Mouse (Mus musculus): ENCODE measurements at regions not wholly inside any gene's neighbourhood (a gene's known extent, or its start where the extent isn't known, plus 50 kb on each side); places are given as distances from the start of the nearest gene placed in this dataset.
"Not testable (repeated sequence)": the region's sequence is repeated elsewhere in the genome, so short reads cannot be mapped to it uniquely, and the experiment has no call there.

DNA sequence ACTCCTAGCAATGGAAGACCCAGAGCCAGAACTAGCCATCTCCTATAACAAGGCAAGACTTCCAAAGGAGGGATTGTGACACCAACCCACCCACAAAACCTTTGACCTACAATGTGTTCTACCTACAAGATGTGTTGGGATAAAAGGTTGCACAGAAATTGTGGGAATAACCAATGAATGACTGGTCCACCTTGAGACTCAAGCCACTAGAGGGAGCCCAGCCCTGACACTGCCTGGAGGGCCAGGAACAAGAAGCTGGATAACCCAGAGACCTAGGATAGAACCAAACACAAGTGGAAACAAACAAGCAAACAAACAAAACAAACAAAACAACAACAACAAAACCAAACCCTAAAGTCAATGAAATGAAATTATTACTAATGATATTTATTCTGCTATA, 288.8 kb downstream of the Dchs2 start:
- DNase-seq (ENCODE audit: low spot score in 2 of 2), result no peak

DNA sequence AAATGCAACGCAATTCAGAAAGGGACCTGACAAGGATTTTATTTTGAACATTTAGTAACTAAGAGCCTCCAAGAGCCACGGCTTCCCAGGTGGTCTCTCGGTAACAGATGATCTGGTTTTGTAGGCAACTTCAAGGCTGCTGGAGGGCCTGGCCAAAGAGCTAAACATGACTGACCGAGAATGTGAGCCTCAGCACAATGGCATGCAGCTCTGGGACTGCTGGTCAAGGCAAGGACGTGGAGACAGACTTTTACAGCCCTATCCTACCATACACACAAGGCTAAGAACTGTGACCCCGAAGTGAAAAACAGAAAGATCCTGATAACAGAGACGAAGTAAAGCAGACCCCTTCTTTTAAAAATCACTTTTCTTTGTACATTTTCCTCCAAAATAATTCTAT, 296.5 kb downstream of the Dchs2 start:
- no peak for DNase-seq (ENCODE audit: low spot score in 2 of 2)

DNA sequence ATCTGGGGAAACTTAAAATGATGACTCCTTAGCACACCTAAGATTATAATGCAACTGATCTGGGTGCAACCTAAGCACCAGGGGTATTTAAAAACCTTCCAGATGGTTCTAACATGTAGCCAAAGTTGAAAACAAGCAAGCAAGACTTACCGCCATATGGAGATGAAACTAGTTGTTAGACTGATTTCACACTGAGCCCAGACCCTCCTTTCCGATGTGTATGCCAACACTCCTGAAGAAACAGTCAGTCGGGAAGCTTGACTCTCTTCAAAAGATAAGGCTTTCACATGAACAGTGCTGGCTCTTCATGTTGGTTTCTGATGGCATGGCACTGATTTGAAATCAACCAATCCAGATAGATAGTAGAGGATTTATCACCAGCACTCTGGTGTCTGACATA, 301.6 kb downstream of the Dchs2 start:
- DNase-seq (ENCODE audit: low spot score in 2 of 2), result no peak

DNA sequence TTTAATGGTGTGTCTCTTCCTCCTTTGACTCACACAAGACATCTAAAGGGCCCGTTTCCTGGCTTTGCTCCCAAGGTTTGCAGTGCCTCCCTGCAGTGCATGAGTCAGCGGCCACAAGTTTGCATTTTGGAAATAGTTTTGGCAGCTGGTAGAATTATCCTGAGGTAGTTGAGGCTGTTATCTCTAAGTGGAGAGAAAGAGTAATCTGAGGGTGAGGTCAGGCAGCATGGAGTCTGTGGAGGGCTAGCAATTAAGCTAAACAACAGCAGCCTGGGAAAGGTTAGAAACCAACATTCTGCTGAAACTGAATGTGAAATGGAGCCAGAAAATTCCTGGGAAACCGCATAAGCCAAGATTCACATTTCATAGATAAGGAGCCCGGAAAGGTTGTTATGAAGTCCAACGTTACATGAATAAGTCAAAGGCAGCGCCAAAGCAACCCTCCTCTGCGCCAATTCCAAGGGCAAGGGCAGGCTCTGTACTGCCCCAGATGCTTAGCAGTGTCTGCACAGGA, 318.5 kb downstream of the Dchs2 start:
- peak in 1 of 2 experiments; percentile 5 for DNase-seq (ENCODE audit: low spot score in 2 of 2)

DNA sequence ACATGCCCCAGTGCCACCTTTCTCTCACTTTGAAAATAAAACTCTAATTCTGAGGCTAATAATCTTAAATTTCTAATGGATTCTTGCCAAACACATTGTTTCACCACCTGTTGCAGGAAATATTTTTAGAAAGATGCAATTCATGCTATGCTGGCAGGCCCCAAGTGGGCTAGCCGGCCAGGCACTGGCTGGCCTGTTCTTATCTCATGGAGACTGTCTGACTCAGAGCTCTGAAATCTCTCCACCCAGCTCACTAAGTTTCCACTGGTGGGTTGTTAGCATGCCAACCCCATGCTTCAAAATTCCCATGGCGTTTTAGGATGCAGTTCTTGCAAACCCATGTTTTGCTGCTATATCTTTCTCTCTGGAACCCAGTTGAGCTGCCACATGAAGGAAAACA, 315.5 kb upstream of the Sfrp2 start:
- DNase-seq (ENCODE audit: low spot score in 2 of 2), result no peak

DNA sequence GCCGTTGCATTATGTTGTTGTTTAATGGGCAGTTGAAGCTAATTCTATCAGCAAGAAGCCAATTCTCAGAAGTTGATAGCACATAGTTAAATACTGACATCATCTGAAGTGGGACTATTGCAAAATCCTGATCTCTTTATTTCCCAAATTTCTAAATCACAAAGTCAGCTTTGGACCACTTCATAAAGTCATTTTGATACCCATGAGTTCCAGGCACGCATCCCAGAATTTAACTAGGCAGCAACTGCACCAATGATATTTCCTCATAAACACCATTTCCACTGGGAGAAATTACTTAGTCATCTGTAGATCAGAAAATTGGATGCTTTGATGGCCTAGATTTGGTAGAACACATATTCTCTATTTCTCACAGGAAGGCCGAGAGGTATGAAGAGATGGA, 314.8 kb upstream of the Sfrp2 start:
- no peak for DNase-seq (ENCODE audit: low spot score in 2 of 2)

DNA sequence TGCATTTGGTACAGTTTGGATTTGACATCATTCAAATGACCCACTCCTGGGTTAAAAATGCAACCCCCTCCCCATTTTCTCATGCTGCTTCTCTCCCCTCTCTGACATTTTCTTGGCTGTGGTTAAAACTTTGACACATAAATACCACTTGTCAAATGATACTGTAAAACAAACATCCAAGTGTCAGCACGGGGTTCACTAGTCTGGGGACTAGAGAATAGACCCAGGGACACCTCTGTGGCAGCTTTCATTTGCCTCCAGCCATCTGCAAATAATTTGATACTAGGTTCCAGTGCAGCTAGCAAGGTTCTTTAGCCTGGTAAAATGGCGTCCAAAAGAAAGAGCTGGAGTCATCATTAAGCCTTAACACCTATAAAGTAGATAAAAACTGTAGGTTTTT, 312.7 kb upstream of the Sfrp2 start:
- no peak for DNase-seq (ENCODE audit: low spot score in 2 of 2)

DNA sequence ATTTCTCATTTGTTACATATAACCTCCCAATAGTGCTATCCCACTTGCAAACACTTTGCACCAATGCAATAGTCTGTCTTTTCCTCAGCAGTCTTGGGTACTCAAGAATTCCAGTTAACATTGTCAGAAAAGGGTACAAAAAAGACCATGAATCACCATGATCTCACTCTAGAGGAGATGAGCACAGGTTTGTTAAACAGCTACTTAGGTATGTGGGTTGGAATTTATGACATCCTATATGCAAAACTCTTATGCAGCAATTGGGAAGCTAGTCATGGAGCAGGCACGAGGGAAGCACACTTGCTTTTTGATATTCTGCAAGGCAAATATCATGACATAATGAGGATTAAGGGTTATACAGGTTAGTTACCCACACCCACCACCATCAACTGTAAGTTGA, 307.7 kb upstream of the Sfrp2 start:
- DNase-seq (ENCODE audit: low spot score in 2 of 2), result no peak

DNA sequence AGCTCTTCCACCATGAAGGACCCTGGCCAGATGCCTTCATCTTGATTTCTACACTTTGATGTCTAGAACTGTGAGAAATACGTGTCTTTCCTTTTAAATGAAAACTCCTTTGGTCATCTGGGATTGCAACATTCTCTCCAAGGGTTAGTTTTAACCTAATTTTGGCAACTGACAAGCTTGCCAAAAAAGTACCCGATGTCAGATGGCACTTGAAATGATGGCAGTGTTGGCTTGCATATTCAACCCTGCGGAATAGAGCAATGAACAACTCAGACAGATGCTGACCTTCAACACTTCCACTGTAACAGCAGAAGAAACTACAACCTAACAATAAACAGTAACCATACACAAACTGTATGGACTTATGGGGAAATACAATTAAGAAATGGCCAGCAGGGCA, 286.9 kb upstream of the Sfrp2 start:
- no peak for DNase-seq (ENCODE audit: low spot score in 2 of 2)

DNA sequence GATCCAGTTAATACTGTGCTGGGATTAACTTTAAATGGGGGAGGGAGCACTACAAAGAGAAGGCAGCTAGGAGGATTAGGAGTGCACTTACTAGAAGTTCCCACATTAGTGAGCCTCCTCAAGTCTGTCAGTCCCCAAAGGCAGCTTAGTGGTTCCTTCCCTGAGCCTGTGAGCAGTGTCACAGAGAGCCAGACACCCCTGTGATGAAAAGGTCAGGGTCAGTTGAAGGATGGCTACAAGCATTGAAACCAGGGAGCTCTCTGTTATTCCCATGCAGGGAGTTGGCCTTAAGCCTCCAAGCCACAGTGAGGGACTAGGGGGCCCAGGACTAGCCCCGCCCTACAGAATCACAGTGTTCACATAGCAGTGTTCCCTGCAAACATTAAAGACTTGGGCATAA, 285.9 kb upstream of the Sfrp2 start:
- DNase-seq (ENCODE audit: low spot score in 2 of 2), result no peak

DNA sequence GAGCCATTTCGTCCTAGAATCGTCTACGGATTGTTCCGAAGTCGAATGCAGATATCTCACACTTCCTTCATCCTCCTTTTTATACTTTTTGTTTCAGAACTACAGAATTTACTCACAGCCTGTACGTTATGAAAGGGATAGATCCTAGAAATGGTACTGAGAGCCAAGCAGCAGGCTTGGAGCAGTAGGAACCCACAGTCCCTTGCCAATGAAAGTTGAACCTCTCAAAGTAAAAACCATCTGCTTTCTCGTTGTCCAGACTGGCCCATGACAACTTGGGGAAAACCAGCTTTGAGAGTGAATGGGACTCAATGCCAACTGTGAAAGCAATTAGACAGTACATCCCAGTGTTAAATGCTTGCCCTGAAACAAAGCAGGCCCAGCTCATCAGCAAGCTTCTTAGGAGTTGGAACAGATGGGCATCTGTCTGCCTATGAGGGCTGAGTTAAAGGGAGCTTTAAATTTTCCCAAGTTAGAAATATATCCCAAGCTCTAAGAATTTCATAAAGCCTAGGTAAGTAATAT, 279.9 kb upstream of the Sfrp2 start:
- no peak for DNase-seq (ENCODE audit: low spot score in 2 of 2)

DNA sequence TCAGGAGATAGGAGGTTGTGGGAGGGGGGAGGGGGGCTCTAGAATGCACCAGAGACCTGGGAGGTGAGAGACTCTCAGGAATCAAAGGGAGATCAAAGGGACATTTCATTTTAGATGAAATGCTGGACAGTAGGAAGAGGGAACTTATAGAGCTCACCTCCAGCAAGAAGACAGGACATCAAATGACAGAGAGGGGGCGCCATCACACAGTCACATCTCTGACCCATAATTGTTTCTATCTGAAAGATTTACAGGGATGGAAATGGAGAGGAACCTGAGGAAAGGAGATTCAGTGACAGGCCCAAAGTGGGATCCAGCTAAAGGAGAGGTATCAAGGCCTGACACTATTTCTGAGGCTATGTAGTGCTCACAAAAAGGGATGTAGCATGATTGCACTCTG, 270.5 kb upstream of the Sfrp2 start:
- DNase-seq (ENCODE audit: low spot score in 2 of 2), result no peak

DNA sequence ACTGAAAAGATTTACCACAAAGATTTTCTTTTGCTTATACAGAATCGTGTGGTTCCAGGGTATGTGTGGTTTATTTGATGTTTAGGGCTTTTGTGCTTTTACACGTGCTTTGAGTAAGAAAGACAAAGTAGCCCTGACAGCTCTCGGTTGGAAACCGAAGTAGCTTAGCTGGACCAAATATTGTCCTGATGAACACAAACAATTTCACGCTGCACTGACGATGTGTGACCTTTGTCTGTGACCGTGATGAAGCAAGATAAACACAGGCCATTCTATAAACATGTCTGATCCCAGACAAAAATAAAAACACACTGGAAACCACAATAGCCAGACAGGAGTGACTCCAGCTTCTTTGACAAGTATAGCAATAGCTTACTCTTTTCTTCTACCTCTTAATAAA, 262.2 kb upstream of the Sfrp2 start:
- no peak for DNase-seq (ENCODE audit: low spot score in 2 of 2)

DNA sequence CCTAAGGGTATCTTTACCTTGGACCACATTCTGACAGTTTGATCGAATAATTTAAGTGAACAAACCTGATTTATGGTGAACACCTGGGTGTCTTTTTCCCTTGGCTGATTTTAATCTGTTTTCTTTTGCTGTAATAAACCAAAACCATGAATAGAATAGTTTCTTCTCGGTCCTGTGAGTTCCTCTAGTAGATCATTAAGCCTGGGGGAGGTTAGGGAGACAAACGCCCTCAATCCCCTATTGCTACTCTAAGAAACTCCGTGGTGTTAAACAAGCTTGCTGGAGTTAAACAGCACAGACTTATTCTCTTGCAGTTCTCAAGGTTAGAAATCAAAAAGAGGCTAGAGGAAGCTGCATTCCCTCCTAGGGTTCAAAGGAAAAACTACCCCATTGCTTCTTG, 249.5 kb upstream of the Sfrp2 start:
- DNase-seq (ENCODE audit: low spot score in 2 of 2), result no peak

DNA sequence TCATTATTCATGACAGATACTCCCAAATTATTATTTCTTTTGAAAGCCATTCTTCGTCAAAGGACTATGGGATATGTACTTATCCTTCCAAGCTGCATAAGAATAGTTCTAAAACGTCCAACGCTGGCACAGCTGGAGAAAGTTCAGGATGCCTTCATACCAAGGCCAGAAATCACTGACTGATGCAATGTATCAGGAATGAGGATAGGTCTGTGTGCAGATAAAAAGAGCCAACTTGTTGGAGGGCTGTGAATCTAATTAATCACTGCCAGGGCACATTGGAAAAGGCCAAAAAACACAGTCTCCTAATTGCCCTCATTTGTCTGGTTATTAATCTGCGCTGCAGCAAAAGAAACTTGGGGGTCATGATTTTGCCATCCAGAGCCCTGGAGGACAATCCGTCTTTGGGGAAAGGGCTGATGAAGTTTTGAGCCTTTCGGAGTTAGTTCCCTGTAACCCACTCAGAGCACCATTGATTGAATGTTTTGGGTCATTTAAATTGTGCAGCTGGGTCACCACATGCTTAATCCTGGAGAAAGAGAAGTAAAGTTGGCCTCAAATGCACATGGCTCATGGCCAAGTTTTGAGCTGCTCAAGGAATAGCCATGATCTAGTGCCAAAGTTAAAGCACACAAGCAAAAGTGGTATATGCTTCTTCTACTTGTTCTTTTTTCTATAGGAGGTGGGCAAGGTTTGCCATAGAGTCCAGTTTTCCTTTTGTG, 248.0 kb upstream of the Sfrp2 start:
- DNase-seq (ENCODE audit: low spot score in 2 of 2), result no peak

DNA sequence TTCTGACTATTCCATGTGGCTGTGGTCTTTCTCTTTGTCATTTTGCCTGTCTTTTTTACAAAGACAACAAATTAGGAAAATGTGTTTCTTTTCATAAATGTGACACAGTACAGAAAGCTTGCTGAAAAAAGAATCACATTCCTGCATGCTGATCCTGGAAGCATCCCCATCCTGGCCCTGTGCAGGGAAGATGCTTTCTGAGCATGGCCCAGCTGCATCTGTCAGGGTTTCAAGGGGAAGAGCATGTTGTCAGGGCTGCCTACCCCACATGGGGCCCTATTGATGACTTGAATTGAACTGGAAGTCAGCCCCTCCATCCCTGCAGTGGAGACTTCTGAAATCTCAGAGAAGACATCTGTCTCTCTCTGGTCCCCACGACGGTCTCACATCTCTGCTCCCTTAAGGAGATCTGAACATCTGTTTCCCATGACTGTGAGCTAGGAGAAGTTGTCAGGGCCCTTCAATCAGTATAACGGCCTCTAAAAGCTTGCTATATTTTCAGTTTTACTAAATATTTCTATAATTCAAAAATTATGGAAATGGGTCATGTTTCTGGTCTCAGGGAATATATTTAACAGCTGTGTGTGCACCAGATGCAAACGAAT, 235.8 kb upstream of the Sfrp2 start:
- DNase-seq (ENCODE audit: low spot score in 2 of 2), result no peak

DNA sequence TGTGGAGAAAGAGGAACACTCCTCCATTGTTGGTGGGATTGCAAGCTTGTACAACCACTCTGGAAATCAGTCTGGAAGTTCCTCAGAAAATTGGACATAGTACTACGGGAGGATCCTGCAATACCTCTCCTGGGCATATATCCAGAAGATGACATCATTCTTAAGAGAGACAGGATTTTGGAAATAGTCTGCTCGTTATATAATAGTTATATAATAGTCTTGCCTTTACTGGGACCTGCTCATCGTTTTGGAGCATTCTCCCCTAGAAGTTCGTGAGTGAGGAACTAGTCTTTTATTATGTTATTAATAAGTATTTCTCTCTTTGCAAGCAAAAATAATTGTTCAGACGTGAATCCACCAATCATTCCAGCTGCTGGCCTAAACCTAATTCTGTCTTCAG, 229.5 kb upstream of the Sfrp2 start:
- DNase-seq (ENCODE audit: low spot score in 2 of 2), result not testable (repeated sequence)

DNA sequence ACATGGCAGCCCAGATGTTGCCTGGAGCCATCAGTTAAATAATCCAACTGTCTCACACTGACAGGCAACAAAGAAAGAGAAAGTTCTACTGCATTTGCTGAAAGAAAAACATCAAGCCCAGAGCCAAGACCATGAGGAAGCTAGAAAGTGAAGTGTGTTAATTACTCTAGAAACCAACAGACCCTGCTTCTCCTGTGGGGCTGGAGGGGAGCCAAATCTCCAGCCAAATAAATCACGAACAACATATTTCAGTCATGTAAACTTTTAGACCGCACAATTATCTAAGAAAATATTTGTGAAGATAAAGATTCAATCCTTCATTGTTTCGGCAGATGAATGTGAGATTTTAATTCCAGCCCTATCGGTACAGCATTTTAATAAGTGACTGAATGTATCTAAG, 228.9 kb upstream of the Sfrp2 start:
- DNase-seq (ENCODE audit: low spot score in 2 of 2), result no peak

DNA sequence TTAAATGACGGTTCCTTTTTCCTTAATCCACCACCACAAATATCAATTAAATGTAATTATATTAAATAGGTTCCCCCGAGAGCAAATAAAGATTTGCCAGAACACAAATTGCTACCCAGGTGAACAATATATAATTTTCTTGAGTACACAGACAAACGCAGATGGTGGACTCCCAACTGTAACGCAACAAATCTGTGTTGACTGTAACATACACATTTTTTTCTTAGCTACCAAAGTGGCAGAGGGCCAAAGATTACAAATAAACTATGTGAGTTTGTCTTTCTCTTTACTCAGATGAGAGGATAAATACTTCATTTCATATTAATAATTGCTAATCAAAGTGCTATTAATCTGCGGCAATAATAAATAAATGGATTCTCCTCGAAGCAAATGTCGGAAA, 228.4 kb upstream of the Sfrp2 start:
- no peak for DNase-seq (ENCODE audit: low spot score in 2 of 2)

DNA sequence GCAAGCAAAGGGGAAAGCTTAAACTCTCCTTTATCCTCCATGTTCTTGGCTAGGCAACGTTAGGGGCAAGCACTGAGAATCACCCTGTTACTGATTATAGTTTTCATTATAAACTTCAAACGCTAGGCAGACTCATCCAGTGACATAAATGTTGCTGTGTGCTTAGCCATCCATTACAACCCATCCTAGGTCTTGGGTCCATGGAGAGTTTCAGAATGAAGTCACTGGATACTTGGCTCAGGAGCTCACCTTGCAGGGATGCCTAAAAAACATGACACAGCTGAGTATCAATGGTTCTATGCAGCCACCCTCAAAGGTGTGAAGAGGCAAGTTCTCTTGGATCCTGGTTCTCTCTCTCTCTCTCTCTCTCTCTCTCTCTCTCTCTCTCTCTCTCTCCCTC, 227.2 kb upstream of the Sfrp2 start:
- DNase-seq (ENCODE audit: low spot score in 2 of 2), result no peak

DNA sequence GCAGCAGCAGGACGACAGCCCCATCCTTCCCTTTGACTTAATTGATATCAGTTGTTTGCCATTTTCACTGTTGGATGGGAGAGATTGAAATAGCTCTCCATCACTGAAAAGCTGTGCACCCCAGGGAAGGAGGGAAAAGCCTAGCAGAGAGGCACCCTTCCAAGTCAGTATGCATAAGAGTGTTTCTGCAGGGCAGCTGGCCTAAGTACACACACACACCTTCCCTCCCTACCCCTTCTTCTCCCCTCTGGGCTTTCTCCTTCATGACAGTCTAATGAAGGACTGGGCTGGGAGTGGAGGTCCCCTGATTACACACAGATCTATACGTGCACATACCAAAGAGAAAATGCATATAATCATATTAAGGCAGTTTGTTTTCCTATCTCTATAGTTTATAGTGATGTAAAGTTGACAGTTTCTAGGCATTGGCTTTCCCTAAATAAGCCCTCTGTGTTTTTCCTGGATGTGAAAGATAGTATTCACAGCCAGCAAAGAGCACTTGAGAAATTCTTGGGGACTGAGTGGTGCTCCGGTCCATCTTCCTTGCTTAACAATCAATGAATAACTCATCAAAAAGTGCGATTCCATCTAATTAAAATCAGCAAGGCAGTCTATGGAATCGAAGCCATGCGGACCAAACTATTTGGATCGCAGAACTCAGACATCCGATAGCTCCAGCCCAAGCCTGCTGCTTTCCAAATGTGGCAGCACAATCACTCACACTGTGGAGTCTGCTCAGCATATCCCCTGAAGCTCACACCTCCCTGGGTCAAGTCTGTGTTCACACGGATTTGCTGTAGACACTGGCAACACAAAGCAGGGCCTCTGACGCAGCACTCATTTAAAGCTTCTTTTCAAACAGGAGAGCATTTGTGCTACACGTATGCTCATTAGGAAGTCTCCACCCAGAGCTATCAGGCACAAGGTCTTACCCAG, 224.9 kb upstream of the Sfrp2 start:
- no peak for DNase-seq (ENCODE audit: low spot score in 2 of 2)

DNA sequence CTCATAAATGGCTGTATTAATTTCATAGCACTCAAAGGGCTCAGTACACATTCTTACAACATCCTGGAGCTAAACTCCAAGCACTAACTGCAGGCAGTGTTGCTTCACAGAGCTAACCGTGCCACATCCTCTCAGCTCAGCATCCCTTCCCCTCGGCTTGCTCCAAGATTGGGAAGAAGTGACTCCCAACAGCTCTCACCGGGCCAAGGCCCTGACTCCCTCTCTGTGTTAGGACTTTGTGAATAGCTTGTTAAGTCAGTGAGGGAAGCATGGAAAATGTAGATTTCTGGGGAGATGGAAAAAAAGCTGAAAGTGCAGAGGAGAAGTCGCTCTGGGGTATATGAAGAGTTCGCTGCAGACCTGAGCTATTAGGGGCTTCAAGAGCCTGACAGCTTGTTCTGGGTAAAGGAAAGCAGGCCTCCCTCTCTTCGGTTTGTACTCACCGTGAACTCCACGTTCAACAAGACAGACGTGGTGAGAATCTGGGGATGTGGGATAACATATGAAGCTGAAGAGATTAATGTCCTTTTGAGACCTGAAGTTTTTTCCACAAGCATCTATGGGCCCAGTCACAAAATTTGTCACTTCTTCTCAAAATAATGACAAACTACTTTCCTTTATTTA, 213.5 kb upstream of the Sfrp2 start:
- no peak for DNase-seq (ENCODE audit: low spot score in 2 of 2)

Data from frontal cortex, postnatal 25 days (tissue).